Mouse (Mus musculus): ENCODE results near the gene Asxl2.

GRCm38 (mm10) chr12:3546121-3546658, 119.5 kb downstream of the Asxl2 start:
- TF ChIP-seq POLR2A (IDR thresholded peaks at IDR 0.05; ENCODE audit: borderline replicate concordance, low read depth, low read length) (no peak), CTCF (IDR thresholded peaks at IDR 0.05; ENCODE audit: low read depth, low read length) (no peak)
